Comparison of ENCODE assay signal across 8 mouse cellular contexts in the genomic region with DNA sequence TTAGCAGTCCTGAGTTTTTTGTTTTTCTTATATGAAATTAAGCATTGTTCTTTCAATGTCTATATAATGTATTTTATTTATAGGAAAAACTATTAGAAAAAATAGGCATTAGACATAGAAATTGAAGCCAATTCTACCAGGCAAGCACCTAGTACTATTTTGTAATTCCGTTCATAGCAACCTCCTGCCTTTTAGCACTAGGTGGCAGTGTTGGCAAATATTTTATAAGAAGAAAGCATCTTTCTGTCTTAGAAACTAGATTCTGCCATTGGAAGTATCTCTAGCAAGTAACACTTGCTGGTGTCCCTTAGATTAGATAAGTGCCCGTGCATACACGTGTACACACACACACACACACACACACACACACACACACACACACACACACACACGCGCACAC.
DNase-seq lines count a peak whose midpoint lies in the region.

No protein-coding gene starts in this region.

- DNase-seq in cerebellum, adult 18-20 months: peak; percentile 8 to 20
- DNase-seq in cerebellum, adult 9-11 months: no peak
- DNase-seq in kidney, postnatal 36 days: peak; percentile 11 to 27
- no peak for DNase-seq in kidney, adult 11 months
- DNase-seq in T-cell, adult 2 months (ENCODE audit: low spot score): peak; percentile 5
- DNase-seq in lung, postnatal 36 days: peak; percentile 60
- no peak for DNase-seq in ovary, postnatal 14 days (ENCODE audit: low spot score)
- no peak for DNase-seq in frontal cortex, postnatal 25 days (ENCODE audit: low spot score in 2 of 2)

Comparison
In these comparisons a context has a peak if more than half of its experiments do, and no peak if none do; other contexts are left out.
1. DNase-seq: peak in cerebellum, adult 18-20 months (2 of 2), kidney, postnatal 36 days (2 of 2), T-cell, adult 2 months (single experiment) and lung, postnatal 36 days (single experiment); none in cerebellum, adult 9-11 months (single experiment), kidney, adult 11 months (single experiment), ovary, postnatal 14 days (single experiment) and frontal cortex, postnatal 25 days (0 of 2).